Mouse (Mus musculus): ENCODE data around the gene Etv6. TPM values are rescaled to one million over a fixed set of nuclear protein-coding genes. Genes with fewer than 3 reads are reported as not detected.
"Not testable (repeated sequence)": the region's sequence is repeated elsewhere in the genome, so short reads cannot be mapped to it uniquely, and the experiment has no call there.

Gene Etv6
- 10 to 100 TPM; 11.4 to 11.8 TPM for total RNA-seq (2021)
- long read RNA-seq, experiment 1, full-length matches to known transcripts = 2 of 8 reads
- long read RNA-seq, experiment 1, partial matches to known transcripts = 0 of 8 reads
- long read RNA-seq, experiment 1, other reads (novel, unspliced or antisense) = 6 of 8 reads
- long read RNA-seq, experiment 2, full-length matches to known transcripts = 1 of 6 reads
- long read RNA-seq, experiment 2, partial matches to known transcripts = 1 of 6 reads
- long read RNA-seq, experiment 2, other reads (novel, unspliced or antisense) = 4 of 6 reads

DNA sequence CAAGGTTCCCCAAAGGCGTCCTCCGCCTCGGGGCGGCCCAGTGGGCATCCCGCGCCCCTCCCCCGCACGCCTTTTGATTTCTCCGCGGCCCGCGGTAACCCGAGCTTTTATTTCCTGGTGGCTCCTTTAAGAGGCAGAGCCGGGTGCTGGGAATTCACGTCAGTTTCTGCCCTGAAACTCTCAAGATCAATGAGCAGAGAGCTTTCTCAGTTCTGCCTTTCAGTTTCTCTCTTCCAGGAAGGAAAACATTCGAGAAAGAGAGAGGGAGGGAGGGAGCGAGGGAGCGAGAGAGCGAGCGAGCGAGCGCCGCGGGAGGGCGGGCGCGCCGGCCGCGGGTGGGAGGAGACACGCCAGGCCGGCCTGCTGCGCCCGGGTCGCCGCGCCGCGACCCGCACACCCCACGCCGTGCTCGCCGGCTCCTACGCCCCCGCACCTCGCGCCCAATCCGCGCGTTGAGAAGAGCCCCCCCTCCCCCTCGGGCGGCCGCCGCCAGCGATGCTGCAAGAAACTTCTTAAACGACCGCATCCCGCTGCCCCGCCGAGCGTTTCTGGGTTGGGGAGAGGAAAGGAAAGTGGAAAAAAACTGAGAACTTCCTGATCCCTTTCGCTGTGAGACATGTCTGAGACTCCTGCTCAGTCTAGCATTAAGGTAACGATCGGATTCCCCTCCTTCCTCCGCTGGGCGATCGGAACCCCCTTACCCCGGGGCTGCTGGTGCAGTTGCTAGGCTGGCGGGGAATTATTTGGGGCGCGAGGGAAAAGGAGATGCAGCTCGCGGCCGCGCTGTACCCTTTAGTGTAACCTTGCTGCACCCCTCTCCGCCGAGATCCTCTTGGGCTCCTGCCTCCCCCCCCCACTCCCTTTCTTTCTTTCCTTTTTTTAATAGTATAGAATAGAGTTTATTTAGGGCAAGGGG, at the start of gene Etv6:
Gene Etv6, plus strand, starts transcription at position 211 of the 916 bp plus-strand sequence.
- peak; percentile 54 to 80 for DNase-seq (ENCODE audit: low spot score in 2 of 2)

DNA sequence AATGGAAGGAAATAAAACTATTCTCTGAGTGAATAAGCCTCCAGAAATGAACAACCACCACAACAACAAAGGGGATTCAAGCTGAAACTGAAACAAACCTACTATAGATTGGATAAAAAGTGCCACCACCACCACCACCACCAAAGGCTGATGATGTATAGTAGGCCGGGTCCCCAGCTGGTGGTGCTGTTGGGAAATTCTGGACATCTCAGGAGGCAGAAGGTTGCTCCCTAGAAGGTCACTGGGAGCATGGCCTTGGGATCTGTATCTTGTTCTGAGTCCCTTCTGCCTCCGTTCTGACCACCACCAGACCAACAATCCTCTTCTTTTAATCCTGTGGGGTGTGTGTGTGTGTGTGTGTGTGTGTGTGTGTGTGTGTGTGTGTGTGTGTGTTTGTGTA, 49.3 kb upstream of the Etv6 start:
- no peak for DNase-seq (ENCODE audit: low spot score in 2 of 2)

- no peak for DNase-seq (ENCODE audit: low spot score in 2 of 2)
These were observed 48.4 kb upstream of the Etv6 start for GRCm38 (mm10) chr6:133987068-133987591.

GRCm38 (mm10) chr6:133988011-133988410, 47.5 kb upstream of the Etv6 start:
- DNase-seq (ENCODE audit: low spot score in 2 of 2) = no peak

DNA sequence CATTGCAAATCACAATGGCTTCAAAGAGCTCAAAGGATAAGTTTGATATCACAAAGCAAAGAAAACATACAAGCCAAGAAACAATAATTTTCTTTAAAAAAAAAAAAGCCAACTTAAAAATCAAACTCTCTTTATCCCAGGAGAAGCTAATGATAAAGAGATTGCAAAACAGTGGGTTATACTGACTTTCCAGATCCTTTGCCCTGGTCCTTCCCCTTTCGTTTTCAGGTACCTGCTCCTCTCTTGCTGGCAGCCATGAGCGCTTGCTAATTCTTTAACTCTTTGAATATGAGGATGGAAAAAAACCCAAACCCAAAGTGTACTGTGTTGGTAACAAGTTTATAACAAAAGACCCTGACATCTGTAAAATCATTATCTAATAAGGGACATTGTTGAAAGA, 38.0 kb upstream of the Etv6 start:
- no peak for DNase-seq (ENCODE audit: low spot score in 2 of 2)

GRCm38 (mm10) chr6:133997935-133998334, 37.6 kb upstream of the Etv6 start:
- DNase-seq (ENCODE audit: low spot score in 2 of 2) = no peak

DNA sequence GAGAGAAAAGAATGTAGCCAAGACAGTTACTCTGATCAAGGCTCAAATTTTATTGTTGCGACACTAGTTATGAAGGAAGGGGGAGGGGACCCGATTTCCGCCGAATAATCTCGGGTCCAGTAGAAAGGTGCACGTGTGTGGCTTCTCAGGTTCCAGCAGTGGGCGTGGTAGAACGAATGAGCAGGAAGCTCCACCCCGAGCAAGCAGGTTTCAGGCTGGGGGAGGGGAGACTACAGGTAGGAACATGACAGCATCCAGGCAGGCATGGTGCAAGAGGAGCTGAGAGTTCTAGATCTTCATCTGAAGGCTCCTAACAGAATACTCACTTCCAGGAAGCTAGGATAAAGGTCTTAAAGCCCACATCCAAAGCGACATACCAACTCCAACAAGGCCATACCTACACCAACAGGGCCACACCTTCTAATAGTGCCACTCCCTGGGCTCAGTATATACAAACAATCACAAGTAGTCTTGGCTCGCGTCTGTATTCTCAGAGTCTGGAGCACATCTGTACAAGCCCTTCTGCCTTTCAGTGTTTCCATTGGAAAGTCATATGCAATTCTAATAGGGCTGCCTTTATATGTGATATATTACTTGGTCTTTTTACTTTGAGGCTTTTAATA, 20.9 kb upstream of the Etv6 start:
- DNase-seq (ENCODE audit: low spot score in 2 of 2) = not testable (repeated sequence)

- no peak for DNase-seq (ENCODE audit: low spot score in 2 of 2)
These were observed 16.7 kb upstream of the Etv6 start for GRCm38 (mm10) chr6:134018807-134019206.

GRCm38 (mm10) chr6:134020821-134021220, 14.7 kb upstream of the Etv6 start:
- DNase-seq (ENCODE audit: low spot score in 2 of 2) = no peak

- DNase-seq (ENCODE audit: low spot score in 2 of 2) = no peak
These were observed 9.2 kb upstream of the Etv6 start for GRCm38 (mm10) chr6:134026264-134026663.

- DNase-seq (ENCODE audit: low spot score in 2 of 2) = no peak
These were observed 8.5 kb upstream of the Etv6 start for GRCm38 (mm10) chr6:134027022-134027421.

GRCm38 (mm10) chr6:134032451-134032850, 3.0 kb upstream of the Etv6 start:
- DNase-seq (ENCODE audit: low spot score in 2 of 2) = no peak

DNA sequence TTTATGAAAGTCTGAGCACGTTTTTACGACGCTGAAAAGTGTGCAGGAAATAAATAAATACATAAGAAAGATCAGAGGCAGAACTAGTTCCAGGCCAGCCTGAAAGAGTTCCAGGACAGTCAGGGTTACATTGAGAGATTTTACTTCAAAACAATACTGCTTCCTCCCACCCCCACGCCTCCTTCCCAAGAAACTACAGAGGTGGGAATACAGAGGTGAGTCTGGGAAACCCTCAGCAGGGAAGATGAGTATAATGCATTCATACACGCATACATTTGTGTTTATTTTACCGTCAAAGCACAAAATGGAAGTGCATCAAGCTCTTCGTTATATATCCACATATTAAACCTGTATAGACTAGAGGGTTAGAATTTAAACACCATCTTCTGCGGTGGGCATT, 1.1 kb upstream of the Etv6 start:
- DNase-seq (ENCODE audit: low spot score in 2 of 2) = no peak

DNA sequence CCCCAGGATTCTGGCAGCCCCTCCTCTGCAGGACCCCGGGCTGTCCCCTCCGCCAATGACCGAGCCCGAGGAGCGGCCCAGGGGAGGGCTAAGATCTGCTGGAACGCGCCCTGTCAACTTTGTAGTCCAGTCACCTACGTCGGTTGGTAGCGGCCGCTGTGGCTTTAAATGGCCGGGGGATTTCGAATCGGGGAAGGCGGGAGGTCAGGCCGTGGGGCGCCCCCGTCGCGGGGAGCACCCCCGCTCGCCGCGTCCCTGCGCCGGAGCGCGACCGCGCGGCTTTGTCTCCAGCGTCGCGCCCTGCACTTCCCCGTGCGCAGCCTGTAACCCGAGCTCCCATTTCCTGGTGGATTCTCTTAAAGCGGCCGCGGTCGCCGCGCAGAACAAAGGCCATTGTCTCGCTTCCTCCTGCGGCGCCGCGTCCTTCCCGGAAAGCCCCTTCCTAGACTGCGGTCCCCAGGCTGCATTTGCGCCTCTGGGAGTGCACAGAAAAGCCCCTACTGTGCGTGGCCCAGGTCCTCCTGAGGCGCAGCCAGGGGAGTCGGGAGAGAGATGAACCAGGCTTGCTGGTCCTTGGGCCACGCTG, 503 bp upstream of the Etv6 start:
- peak; percentile 80 to 85 for DNase-seq (ENCODE audit: low spot score in 2 of 2)

DNA sequence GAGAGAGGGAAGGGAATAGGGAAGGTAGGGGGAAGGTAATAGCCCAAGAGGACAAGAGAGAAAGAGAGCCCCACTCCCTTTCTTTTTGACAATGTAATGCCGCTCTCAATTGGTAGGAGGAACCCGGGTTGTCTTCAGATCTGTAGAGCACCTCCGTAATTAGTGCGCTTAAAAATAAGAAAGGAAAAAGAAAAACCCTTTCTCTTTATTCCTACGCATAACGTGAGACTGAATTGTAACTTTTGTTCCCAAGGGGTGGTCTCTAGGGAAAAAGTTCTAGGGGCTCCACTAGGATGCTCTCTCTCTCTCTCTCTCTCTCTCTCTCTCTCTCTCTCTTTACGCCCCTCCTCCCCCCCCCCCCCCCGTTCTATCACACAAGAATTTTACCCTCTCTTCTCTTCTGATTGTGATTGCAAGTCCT, 1.0 kb downstream of the Etv6 start:
- DNase-seq (ENCODE audit: low spot score in 2 of 2) = no peak

DNA sequence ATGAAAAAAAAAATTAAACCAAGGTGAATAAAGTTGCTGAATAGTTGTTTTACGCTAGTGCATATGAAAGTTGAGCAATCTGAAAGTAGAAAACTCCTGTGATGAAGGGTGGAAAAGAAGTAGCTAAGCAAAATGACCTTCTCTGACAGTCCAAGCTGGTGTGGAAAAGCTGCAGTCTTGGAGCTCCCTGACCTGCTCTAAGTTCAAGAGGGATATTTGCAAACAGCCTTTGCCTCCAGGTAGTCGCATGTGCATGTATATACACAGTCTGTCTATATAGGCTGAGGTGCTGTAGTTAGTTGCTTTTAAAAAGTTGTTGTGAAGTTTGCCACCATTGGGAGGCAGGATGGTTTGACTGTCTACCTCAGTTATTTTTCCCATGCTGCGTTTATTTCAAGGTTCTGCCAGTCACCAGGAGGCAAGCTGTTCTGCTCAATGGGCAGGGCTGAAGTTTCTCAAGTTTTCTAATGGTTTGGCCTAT, 1.5 kb downstream of the Etv6 start:
- no peak for DNase-seq (ENCODE audit: low spot score in 2 of 2)

DNA sequence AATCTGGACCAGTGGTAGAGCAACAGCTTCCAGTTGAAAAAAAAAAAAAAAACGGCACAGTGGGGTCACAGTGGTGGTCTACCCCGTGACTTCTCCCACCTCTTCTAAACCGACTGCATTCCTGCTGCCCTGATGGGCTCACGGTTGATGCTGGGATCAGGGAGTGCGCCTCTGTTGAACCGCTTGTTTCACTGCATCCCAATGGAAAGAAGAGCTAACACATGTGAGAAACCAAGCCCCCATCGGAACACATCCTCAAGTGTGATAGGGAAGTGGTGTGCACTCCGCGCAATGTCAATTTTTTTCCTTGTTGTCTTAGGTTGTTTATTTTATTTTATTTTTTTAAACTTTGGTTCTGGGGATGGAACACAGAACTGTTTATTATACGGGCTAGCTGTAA, 2.5 kb downstream of the Etv6 start:
- no peak for DNase-seq (ENCODE audit: low spot score in 2 of 2)

DNA sequence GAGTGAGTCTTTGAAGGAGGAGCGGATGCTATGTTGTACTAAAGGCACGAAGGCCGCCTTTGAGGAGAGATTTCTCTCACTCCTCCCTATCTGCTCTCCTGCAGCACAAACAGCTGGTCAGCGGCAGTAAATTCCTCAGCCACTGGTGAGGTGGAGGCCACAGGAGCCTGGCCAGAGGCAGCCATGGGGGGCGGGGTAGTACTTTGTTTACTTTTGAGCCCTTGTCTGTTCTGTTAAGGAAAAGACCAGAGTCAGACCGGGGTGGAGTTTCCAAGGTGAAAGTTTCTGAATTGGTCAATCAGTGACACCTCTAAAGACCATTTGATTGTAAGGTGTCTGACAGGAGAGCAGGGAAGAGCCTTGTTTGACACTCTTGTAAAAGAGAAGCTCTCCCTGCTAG, 3.4 kb downstream of the Etv6 start:
- DNase-seq (ENCODE audit: low spot score in 2 of 2) = no peak

GRCm38 (mm10) chr6:134039351-134039750, 3.9 kb downstream of the Etv6 start:
- DNase-seq (ENCODE audit: low spot score in 2 of 2) = no peak

- no peak for DNase-seq (ENCODE audit: low spot score in 2 of 2)
These were observed 4.8 kb downstream of the Etv6 start for GRCm38 (mm10) chr6:134040312-134040711.

DNA sequence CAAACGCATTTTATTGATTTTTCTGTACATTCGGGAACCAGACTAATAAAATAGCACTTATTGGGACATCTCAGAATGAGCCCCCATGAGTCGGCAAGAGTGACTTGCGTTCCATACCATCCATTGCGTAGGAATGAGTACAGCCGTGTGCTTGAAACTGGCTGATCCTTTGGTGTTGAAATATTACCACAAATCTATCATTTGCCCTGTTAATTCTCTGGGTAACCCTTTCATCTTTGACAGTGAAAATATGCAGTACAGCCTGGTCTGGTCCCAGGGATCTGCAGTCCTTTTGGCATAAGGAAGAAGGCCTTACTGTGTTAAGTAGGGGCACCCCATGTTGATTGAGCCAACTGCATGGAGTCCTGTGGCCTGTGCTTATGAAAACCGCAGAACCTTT, 5.8 kb downstream of the Etv6 start:
- DNase-seq (ENCODE audit: low spot score in 2 of 2) = no peak
